Mouse (Mus musculus): ENCODE measurements at regions not wholly inside any gene's neighbourhood (a gene's known extent, or its start where the extent isn't known, plus 50 kb on each side); places are given as distances from the start of the nearest gene placed in this dataset.

DNA sequence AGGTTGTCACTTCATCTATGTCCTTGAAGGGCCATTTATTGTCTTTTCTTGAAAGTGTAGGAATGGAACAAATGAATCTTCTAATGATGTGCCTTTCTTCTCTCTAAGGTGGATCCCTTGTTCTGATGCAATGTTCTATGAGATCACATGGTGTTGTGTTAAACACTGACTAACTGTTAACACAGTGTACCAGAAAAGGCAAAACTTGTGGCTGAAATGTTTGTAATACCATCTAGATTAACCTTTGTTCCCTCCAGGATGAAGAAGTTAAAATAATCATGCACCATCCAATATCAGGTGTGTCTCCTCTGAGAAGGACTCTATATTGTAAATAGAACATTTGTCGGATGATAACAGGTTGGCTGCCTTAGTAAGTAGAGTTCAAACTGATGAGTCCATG, 849.1 kb downstream of the Gm9195 start:
- no peak for ATAC-seq (ENCODE audit: insufficient read depth, low FRiP score, low TSS enrichment)
- H3K9ac ChIP-seq (ENCODE audit: low read length), result no peak overlapping the region
- WGBS, result 92% methylated on average over 1 of the region's 1 CpGs
- no peaks in the 10 kb centered on the region for H3K36me3 ChIP-seq (ENCODE audit: control insufficient read depth, insufficient read depth, low read length)
- H3K27ac ChIP-seq (ENCODE audit: low read depth, low read length), result no peak overlapping the region
- no peak overlapping the region for H3K4me2 ChIP-seq (ENCODE audit: low read depth)
- DNase-seq (ENCODE audit: low spot score), result no peak
- no peaks in the 10 kb centered on the region for H3K27me3 ChIP-seq (ENCODE audit: control insufficient read depth, insufficient read depth, low read length)
- no peaks in the 10 kb centered on the region for H3K4me1 ChIP-seq (ENCODE audit: control insufficient read depth, insufficient read depth, low read length)
- H3K4me3 ChIP-seq (ENCODE audit: low read depth, low read length), result no peak overlapping the region
- no peaks in the 10 kb centered on the region for H3K9me3 ChIP-seq (ENCODE audit: control insufficient read depth, low read length)

DNA sequence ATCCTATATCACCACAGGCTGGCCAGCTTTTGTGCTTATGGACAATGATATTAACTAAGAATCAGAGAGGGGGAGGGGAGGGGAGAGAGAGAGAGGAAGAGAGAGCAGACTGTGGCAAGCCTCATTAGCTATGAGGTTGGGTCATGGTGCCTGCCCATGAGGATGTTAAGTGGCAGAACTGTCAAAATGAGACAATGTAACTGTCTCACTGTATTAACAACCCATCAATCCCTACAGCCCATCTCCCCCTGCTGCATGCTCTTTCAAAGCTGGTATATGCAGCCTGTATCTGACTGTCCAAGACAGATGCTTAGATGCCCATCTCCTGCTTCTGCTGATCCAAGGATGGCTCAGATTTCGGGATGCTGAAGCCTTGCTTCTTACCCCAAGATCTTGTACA, 852.6 kb downstream of the Gm9195 start:
- no peaks in the 10 kb centered on the region for H3K9me3 ChIP-seq (ENCODE audit: control insufficient read depth, low read length)
- H3K4me1 ChIP-seq (ENCODE audit: control insufficient read depth, insufficient read depth, low read length), result no peaks in the 10 kb centered on the region
- DNase-seq (ENCODE audit: low spot score) (no peak), ATAC-seq (ENCODE audit: insufficient read depth, low FRiP score, low TSS enrichment) (no peak)
- H3K36me3 ChIP-seq (ENCODE audit: control insufficient read depth, insufficient read depth, low read length), result no peaks in the 10 kb centered on the region
- H3K27ac ChIP-seq (ENCODE audit: low read depth, low read length), result no peak overlapping the region
- H3K4me2 ChIP-seq (ENCODE audit: low read depth), result no peak overlapping the region
- H3K4me3 ChIP-seq (ENCODE audit: low read depth, low read length), result no peak overlapping the region
- H3K27me3 ChIP-seq (ENCODE audit: control insufficient read depth, insufficient read depth, low read length), result no peaks in the 10 kb centered on the region
- 80% methylated on average over 1 of the region's 1 CpGs for WGBS
- H3K9ac ChIP-seq (ENCODE audit: low read length), result no peak overlapping the region

DNA sequence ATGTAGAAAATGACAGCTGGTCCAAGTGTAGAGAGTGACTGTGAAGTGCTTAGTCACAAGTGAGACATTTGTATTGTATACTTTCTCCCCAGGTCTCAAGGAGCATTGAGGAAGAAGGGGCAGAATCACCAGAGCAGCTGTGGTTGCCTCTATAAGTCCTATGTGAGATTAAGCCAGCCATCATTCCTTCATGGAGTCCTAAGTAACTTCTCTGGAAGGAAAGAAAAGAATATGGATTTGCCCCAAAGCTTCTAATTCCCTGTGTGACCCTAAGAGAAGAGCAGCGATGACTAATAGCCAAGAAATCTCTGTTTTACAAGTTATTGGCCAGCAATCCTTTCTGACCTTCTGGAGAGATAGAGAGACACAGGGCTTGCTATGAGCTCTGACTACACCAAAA, 856.5 kb downstream of the Gm9195 start:
- ATAC-seq (ENCODE audit: insufficient read depth, low FRiP score, low TSS enrichment) (no peak), DNase-seq (ENCODE audit: low spot score) (no peak)
- H3K9me3 ChIP-seq (ENCODE audit: control insufficient read depth, low read length), result no peaks in the 10 kb centered on the region
- H3K9ac ChIP-seq (ENCODE audit: low read length), result no peak overlapping the region
- no peaks in the 10 kb centered on the region for H3K27me3 ChIP-seq (ENCODE audit: control insufficient read depth, insufficient read depth, low read length)
- 87% methylated on average over 1 of the region's 1 CpGs for WGBS
- no peaks in the 10 kb centered on the region for H3K36me3 ChIP-seq (ENCODE audit: control insufficient read depth, insufficient read depth, low read length)
- H3K4me1 ChIP-seq (ENCODE audit: control insufficient read depth, insufficient read depth, low read length), result no peaks in the 10 kb centered on the region
- H3K4me3 ChIP-seq (ENCODE audit: low read depth, low read length), result no peak overlapping the region
- no peak overlapping the region for H3K27ac ChIP-seq (ENCODE audit: low read depth, low read length)
- no peak overlapping the region for H3K4me2 ChIP-seq (ENCODE audit: low read depth)

- Histone ChIP-seq H3K9me3 (ENCODE audit: control insufficient read depth, low read length) (no peaks in the 10 kb centered on the region), H3K9ac (ENCODE audit: low read length) (no peak overlapping the region), H3K27ac (ENCODE audit: low read depth, low read length) (no peak overlapping the region), H3K4me3 (ENCODE audit: low read depth, low read length) (no peak overlapping the region), H3K4me1 (ENCODE audit: control insufficient read depth, insufficient read depth, low read length) (no peaks in the 10 kb centered on the region), H3K4me2 (ENCODE audit: low read depth) (no peak overlapping the region), H3K36me3 (ENCODE audit: control insufficient read depth, insufficient read depth, low read length) (no peaks in the 10 kb centered on the region), H3K27me3 (ENCODE audit: control insufficient read depth, insufficient read depth, low read length) (no peaks in the 10 kb centered on the region)
- no peak for DNase-seq (ENCODE audit: low spot score)
- WGBS, result 69% methylated on average over 4 of the region's 4 CpGs
- no peak for ATAC-seq (ENCODE audit: insufficient read depth, low FRiP score, low TSS enrichment)
Observed at GRCm38 (mm10) chr14:71609698-71610301, 881.8 kb downstream of the Gm9195 start.

- Histone ChIP-seq H3K36me3 (ENCODE audit: control insufficient read depth, insufficient read depth, low read length) (no peaks in the 10 kb centered on the region), H3K27ac (ENCODE audit: low read depth, low read length) (no peak overlapping the region), H3K27me3 (ENCODE audit: control insufficient read depth, insufficient read depth, low read length) (no peaks in the 10 kb centered on the region), H3K9me3 (ENCODE audit: control insufficient read depth, low read length) (no peaks in the 10 kb centered on the region), H3K4me3 (ENCODE audit: low read depth, low read length) (no peak overlapping the region), H3K4me1 (ENCODE audit: control insufficient read depth, insufficient read depth, low read length) (no peaks in the 10 kb centered on the region), H3K9ac (ENCODE audit: low read length) (no peak overlapping the region), H3K4me2 (ENCODE audit: low read depth) (no peak overlapping the region)
- DNase-seq (ENCODE audit: low spot score), result no peak
- WGBS, result 59% methylated on average over 2 of the region's 2 CpGs
- no peak for ATAC-seq (ENCODE audit: insufficient read depth, low FRiP score, low TSS enrichment)
Observed at GRCm38 (mm10) chr14:71603710-71604109, 887.9 kb downstream of the Gm9195 start.

DNA sequence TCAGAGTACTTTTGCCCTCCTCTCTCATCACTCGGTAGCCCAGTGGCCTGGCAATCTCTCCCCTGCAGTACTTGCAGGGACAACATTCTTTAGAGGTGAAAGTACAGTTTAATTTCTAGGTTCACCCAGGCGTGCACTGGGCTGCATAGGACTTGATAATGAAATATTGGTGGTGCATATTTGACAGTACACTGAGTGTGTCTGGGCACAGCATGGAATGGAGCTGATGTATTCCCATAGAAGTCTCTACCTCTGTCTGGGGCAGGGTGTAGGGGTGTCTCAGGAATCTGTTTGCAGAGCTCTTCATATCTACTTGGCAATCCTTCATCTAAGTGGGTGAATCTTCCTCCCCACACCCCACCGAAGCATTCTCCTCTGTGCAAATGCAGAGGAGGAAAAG, 893.8 kb downstream of the Gm9195 start:
- ATAC-seq (ENCODE audit: insufficient read depth, low FRiP score, low TSS enrichment), result no peak
- no peaks in the 10 kb centered on the region for H3K9me3 ChIP-seq (ENCODE audit: control insufficient read depth, low read length)
- whole genome bisulfite sequencing, result 78% methylated on average over 3 of the region's 3 CpGs
- H3K36me3 ChIP-seq (ENCODE audit: control insufficient read depth, insufficient read depth, low read length), result no peaks in the 10 kb centered on the region
- H3K4me3 ChIP-seq (ENCODE audit: low read depth, low read length), result no peak overlapping the region
- no peaks in the 10 kb centered on the region for H3K27me3 ChIP-seq (ENCODE audit: control insufficient read depth, insufficient read depth, low read length)
- DNase-seq (ENCODE audit: low spot score), result no peak
- H3K9ac ChIP-seq (ENCODE audit: low read length), result no peak overlapping the region
- H3K4me2 ChIP-seq (ENCODE audit: low read depth), result no peak overlapping the region
- H3K4me1 ChIP-seq (ENCODE audit: control insufficient read depth, insufficient read depth, low read length), result no peaks in the 10 kb centered on the region
- no peak overlapping the region for H3K27ac ChIP-seq (ENCODE audit: low read depth, low read length)

GRCm38 (mm10) chr14:71588694-71589240, 902.9 kb downstream of the Gm9195 start:
- DNase-seq (ENCODE audit: low spot score) (no peak), ATAC-seq (ENCODE audit: insufficient read depth, low FRiP score, low TSS enrichment) (no peak)
- no peaks in the 10 kb centered on the region for H3K9me3 ChIP-seq (ENCODE audit: control insufficient read depth, low read length)
- 59% methylated on average over 1 of the region's 1 CpGs for WGBS
- H3K27me3 ChIP-seq (ENCODE audit: control insufficient read depth, insufficient read depth, low read length), result no peaks in the 10 kb centered on the region
- no peak overlapping the region for H3K27ac ChIP-seq (ENCODE audit: low read depth, low read length)
- no peaks in the 10 kb centered on the region for H3K36me3 ChIP-seq (ENCODE audit: control insufficient read depth, insufficient read depth, low read length)
- no peaks in the 10 kb centered on the region for H3K4me1 ChIP-seq (ENCODE audit: control insufficient read depth, insufficient read depth, low read length)
- H3K9ac ChIP-seq (ENCODE audit: low read length), result no peak overlapping the region
- H3K4me2 ChIP-seq (ENCODE audit: low read depth), result no peak overlapping the region
- no peak overlapping the region for H3K4me3 ChIP-seq (ENCODE audit: low read depth, low read length)

DNA sequence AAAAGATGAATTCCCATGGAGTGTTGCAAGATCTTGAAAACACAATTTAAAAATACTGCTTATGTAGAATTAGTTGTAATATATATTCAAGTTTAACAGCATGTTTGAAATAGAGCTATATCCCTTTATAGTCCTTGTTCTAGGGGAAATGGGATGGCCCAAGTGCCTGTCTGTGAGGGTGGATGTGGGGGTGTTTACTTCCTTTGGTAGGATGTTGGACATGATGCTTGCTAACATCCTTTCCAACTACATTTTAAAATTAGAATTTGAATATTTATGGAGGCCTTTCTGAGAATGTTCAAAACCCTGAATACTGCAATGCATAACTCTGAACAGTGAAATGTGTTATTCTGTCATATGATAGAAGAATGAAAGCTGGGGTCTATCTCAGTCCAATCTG, 903.6 kb downstream of the Gm9195 start:
- H3K4me2 ChIP-seq (ENCODE audit: low read depth), result no peak overlapping the region
- no peaks in the 10 kb centered on the region for H3K27me3 ChIP-seq (ENCODE audit: control insufficient read depth, insufficient read depth, low read length)
- no peaks in the 10 kb centered on the region for H3K36me3 ChIP-seq (ENCODE audit: control insufficient read depth, insufficient read depth, low read length)
- H3K4me1 ChIP-seq (ENCODE audit: control insufficient read depth, insufficient read depth, low read length), result no peaks in the 10 kb centered on the region
- DNase-seq (ENCODE audit: low spot score) (no peak), ATAC-seq (ENCODE audit: insufficient read depth, low FRiP score, low TSS enrichment) (no peak)
- H3K27ac ChIP-seq (ENCODE audit: low read depth, low read length), result no peak overlapping the region
- H3K4me3 ChIP-seq (ENCODE audit: low read depth, low read length), result no peak overlapping the region
- no peak overlapping the region for H3K9ac ChIP-seq (ENCODE audit: low read length)
- no peaks in the 10 kb centered on the region for H3K9me3 ChIP-seq (ENCODE audit: control insufficient read depth, low read length)

GRCm38 (mm10) chr14:71564816-71565215, 926.8 kb downstream of the Gm9195 start:
- H3K9ac ChIP-seq (ENCODE audit: low read length), result no peak overlapping the region
- H3K4me2 ChIP-seq (ENCODE audit: low read depth), result no peak overlapping the region
- no peak for DNase-seq (ENCODE audit: low spot score)
- no peak overlapping the region for H3K27ac ChIP-seq (ENCODE audit: low read depth, low read length)
- no peaks in the 10 kb centered on the region for H3K36me3 ChIP-seq (ENCODE audit: control insufficient read depth, insufficient read depth, low read length)
- ATAC-seq (ENCODE audit: insufficient read depth, low FRiP score, low TSS enrichment), result no peak
- 79% methylated on average over 3 of the region's 3 CpGs for WGBS
- no peaks in the 10 kb centered on the region for H3K9me3 ChIP-seq (ENCODE audit: control insufficient read depth, low read length)
- H3K27me3 ChIP-seq (ENCODE audit: control insufficient read depth, insufficient read depth, low read length), result no peaks in the 10 kb centered on the region
- no peaks in the 10 kb centered on the region for H3K4me1 ChIP-seq (ENCODE audit: control insufficient read depth, insufficient read depth, low read length)
- no peak overlapping the region for H3K4me3 ChIP-seq (ENCODE audit: low read depth, low read length)

All from neural tube, embryonic 11.5 days (tissue).